Mouse (Mus musculus) ES-Bruce4 (cell line): Measurements from ENCODE around the gene Rln1.

ENCODE experiments used
- CTCF ChIP-seq: IDR thresholded peaks from one replicate; pipeline ENCODE4 v1.8.1; 2011; ENCODE audit warnings: low read depth, low read length
- EP300 ChIP-seq: IDR thresholded peaks from 2 replicates; pipeline ENCODE4 v1.6.1; 2011; ENCODE audit warnings: low read depth, low read length; ENCODE audit not compliant: insufficient read depth

DNA sequence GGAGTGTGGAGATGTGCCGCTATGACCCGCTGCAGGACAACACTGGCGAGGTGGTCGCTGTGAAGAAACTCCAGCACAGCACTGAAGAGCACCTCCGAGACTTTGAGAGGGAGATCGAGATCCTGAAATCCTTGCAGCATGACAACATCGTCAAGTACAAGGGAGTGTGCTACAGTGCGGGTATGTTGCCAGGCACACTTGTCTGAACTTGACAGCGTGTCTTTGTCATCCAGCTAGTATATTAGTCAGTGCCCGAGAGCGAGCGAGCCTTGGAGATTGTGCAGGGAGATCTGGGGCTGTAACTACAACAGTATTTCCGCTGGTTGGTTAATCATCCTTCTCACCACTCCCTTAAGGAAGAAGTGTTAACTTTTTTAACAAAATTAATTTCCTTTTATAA, 33.6 kb downstream of the Rln1 start:
- no peak for TF ChIP-seq CTCF
- TF ChIP-seq EP300: no peak
